Mouse (Mus musculus) thymus, adult 18-20 months (tissue): ENCODE results near the gene Serbp1.

Experiments used
- DNase-seq, 2 experiments: peaks; one replicate each; pipeline ENCODE4 v3.0.0; 2022; ENCODE audit warnings: mixed read lengths in 2 of 2

Gene Serbp1

DNA sequence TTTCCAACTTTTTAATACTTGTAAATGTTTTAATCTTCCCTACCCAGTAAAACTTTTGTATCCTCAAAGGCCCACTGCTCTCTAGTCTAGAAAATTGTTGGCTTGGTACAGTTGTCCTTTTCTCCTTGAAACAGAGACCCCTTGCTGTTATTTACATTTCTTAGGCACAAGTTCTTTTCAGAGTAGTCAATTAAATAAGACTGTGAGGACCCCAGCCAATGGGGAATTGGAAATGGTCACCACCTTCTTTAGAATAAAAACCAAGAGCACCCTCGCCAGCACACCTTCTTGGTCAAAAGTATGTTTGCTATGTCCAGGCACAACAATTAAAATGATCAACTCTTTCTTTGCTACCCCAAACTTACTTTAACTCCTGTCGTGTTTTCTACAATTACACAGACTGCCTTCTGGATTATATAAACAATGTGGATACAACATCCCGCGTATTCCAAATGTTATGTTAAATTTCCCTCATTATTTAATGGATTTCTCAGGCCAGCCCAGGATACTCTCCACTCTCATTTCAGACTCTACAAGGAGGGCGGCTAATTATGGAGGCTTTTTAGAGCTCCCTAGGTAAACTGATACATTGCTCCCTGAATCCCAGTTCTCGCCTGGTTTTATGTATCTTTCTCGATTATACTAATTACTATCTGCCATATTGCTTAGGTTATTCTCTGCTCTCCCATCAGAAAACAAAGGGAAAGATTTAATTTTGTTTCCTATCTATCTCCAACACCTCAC, 1.3 kb upstream of the Serbp1 start:
- DNase-seq, result no peak

GRCm38 (mm10) chr6:67241263-67241662, 3.3 kb downstream of the Serbp1 start:
- no peak for DNase-seq

DNA sequence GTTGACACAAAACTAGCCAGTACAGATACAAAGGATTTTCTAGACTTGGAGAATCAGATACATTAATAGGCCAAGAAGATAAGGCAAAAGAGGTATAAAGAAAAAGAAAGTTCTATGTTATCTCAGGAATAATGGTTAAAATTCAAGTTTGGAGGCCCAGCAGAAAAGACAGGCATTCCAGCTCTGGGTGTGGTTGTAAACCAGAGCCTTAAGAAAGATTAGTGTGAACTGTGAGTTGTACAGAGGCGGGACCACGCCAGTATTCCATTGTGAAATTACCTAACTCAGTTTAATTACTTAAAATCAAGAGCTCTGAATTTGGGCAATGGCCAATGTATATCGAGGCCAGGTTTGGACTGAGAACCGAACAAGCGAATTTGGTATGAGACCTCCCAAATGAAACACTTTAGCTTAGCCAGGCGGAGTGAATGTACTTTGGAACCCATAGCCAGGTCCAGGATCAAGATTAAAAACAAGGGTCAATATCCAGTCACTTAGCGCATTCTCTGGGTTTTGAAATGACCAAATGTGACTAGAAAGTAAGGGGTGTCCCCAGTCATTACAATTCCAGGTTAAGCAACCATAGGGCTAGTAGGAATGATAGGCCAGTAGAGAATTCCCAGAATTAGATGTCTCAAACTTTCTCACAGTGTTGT, 5.9 kb downstream of the Serbp1 start:
- DNase-seq, result no peak

DNA sequence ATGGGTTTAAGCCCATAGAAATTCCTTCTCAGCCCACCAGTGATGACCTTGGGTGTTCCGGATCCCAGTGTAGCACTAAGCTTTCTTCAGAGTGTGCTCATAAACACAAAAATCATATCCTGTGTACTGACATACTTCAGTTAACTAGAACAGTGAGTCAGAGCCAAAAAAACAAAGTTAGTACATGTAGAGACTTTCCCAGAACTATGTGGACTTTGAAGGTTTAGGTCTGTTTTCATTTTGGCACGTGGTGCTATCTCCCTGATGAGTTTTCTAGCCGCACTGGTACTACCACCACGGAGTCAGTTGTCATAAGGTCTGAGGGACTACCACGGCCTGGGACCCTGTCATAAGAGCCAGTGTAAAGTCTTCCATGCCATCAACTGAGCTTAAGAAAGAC, 6.5 kb downstream of the Serbp1 start:
- no peak for DNase-seq

- no peak for DNase-seq
Measured at GRCm38 (mm10) chr6:67251095-67251494, 13.1 kb downstream of the Serbp1 start.

DNA sequence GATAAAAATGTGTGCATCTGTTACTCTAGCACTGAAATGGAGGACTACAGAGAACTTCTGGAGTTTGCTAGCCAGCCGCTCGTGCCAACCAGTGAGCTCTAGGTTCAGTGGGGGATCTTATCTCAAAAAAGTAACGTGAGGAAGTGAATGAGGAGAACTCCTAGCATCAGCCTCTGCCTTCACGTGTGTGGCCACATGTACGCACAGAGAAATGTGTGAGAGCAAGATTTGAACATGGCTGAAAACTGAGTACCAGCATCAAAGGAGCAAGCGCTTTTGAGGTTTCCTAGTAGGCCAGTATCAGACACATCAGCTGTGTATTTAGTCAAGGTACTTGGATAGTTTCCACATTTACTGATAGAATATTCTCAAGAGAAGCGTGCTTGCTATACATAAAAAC, 27.0 kb downstream of the Serbp1 start:
- DNase-seq, result no peak

- no peak for DNase-seq
Measured at GRCm38 (mm10) chr6:67266159-67266657, 28.2 kb downstream of the Serbp1 start.

GRCm38 (mm10) chr6:67266664-67267407, 28.9 kb downstream of the Serbp1 start:
- peak; percentile 97 to 98 for DNase-seq

GRCm38 (mm10) chr6:67267408-67268244, 29.6 kb downstream of the Serbp1 start:
- peak; percentile 34 to 36 for DNase-seq

DNA sequence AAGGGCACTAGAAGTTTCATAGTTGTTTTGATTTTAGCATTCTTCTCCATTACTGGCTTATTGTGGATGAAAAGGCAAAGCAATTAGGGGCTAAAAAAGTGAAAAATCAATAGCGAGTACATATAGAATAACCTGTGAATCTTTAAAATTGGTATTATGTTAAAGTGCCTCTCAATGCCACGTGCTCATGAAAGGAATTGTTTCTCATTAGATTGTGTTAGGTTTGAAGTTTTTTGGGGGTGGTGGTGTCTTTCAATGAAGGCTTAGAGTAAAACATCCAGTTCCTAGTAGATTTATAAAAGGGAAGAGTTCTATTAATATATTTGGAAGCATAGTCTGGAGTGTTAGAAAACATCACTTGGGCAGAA, 30.3 kb downstream of the Serbp1 start:
- DNase-seq, result no peak

GRCm38 (mm10) chr6:67268983-67269382, 31.0 kb downstream of the Serbp1 start:
- no peak for DNase-seq

DNA sequence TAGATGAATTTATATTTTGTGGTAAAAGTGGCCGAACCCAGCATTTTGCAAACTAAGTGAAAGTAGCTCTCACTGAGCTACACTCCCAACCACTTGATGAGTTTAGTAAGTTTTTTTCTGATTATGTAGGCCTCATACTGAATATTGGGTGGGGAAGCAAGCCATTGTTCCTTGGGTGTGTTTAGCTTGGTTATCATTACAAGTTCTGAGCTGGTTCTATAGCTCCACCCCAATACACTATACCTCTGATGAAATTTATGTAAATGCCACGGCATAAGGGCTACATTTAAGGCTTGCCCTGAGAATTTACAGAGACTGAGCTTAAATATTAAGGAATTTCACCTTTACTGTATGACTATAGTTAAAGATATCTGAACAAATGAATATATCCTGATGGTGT, 31.5 kb downstream of the Serbp1 start:
- no peak for DNase-seq

GRCm38 (mm10) chr6:67277944-67278343, 40.0 kb downstream of the Serbp1 start:
- no peak for DNase-seq

- DNase-seq, result no peak
Measured at GRCm38 (mm10) chr6:67281614-67282197, 43.7 kb downstream of the Serbp1 start.

- no peak for DNase-seq
Measured at GRCm38 (mm10) chr6:67282897-67283296, 44.9 kb downstream of the Serbp1 start.

- no peak for DNase-seq
Measured at GRCm38 (mm10) chr6:67292042-67292623, 54.2 kb downstream of the Serbp1 start.

- DNase-seq, result no peak
Measured at GRCm38 (mm10) chr6:67296126-67296525, 58.1 kb downstream of the Serbp1 start.

DNA sequence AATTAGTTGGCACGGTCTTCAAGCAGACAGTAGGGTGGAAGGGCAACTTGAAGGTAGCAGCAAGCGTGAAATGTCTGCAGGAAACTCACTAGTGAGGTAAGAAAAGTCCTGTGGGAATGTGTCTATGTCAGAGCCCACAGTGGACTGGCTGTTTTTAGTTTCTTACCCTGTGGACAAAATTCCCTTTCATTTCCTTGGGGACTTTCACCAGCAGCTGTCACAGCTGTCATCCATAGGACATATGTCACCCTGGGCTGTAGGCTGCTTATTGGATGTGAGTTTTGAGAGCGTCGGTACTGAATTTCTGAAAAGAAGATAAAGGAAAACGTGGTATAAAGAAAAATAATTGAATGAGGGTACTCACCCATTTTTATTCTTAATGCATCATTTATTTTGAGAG, 60.8 kb downstream of the Serbp1 start:
- DNase-seq, result no peak

GRCm38 (mm10) chr6:67300300-67300699, 62.3 kb downstream of the Serbp1 start:
- DNase-seq, result no peak

DNA sequence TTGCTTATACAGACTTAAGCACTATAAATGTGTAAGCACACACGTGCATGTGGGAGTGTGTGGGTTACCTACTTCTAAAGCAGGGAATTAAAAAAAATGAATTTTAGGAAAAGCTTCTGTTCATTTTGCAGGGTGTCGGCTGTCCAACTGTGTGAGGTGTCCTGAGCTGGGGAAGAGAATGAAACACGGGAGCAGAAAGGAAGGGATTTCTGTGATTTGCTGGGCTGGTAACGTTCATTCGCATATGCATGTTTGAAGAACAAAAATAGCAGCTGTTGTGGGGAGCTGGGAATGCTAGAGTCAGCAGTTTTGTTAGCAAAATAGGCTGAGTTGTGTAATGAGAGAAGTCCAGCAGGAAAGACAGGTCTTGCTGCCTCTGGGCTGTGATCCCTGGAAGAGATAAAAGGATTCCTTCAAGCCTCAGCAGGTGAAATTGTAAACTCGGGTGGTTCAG, 62.8 kb downstream of the Serbp1 start:
- no peak for DNase-seq

- DNase-seq, result no peak
Measured at GRCm38 (mm10) chr6:67301230-67301629, 63.3 kb downstream of the Serbp1 start.

DNA sequence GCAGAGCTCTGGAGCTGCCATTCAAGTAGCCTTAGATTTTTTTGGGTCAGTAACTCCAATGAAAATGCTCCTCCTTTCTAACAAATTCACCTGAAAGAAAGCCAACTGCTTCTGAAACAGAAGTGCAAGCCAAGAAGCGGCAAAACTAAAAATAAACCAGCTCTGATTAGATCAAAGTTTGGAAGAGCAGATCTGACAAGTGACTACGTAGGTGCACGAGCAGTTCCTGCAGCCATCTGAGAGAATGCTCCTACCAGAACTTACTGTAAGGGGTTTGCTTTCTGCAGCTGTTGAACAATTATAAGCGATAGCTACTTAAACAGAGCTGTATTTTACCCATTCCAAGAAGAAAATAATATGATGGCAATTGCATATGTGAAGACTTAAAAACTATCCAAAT, 64.5 kb downstream of the Serbp1 start:
- no peak for DNase-seq
